Mouse (Mus musculus) gonadal fat pad, adult 2 months (tissue): ENCODE measurements around the gene Cpne2. TPM values are rescaled to one million over a fixed set of nuclear protein-coding genes. Genes with fewer than 3 reads are reported as not detected.

Experiments used
- DNase-seq: peaks from one replicate; pipeline ENCODE4 v3.0.0-alpha.2; 2012; ENCODE audit warnings: low read depth
- polyA plus RNA-seq: library from polyadenylated mRNA; depleted of rRNA; stranded (reverse); fragments of >200 nt; gene quantifications from 2 replicates; pipeline ENCODE4 v1.2.3, GENCODE M21; 2012; rRNA removed

The Cpne2 gene
- polyA plus RNA-seq, 1 experiment, result 45.6 TPM

- DNase-seq, result no peak
These were observed 49.2 kb downstream of the Cpne2 start for GRCm38 (mm10) chr8:94581820-94582483.

- DNase-seq, result no peak
These were observed 49.8 kb downstream of the Cpne2 start for GRCm38 (mm10) chr8:94582569-94582968.

- no peak for DNase-seq
These were observed 51.5 kb downstream of the Cpne2 start for GRCm38 (mm10) chr8:94584238-94584817.

- no peak for DNase-seq
These were observed 58.9 kb downstream of the Cpne2 start for GRCm38 (mm10) chr8:94591691-94592090.

GRCm38 (mm10) chr8:94594211-94594610 is 61.4 kb downstream of the Cpne2 start:
- no peak for DNase-seq

GRCm38 (mm10) chr8:94600478-94600877 is 67.7 kb downstream of the Cpne2 start:
- DNase-seq, result peak; percentile 54

- no peak for DNase-seq
These were observed 68.3 kb downstream of the Cpne2 start for GRCm38 (mm10) chr8:94601034-94601606.

GRCm38 (mm10) chr8:94601607-94602385 is 69.0 kb downstream of the Cpne2 start, which contains the start of the genes Rspry1 and Fam192a:
Rspry1 (plus strand) TSS chr8:94601937.
Fam192a (minus strand) TSS chr8:94601997.
- peak; percentile 94 for DNase-seq

GRCm38 (mm10) chr8:94602471-94603131 is 69.8 kb downstream of the Cpne2 start:
- DNase-seq, result no peak

- DNase-seq, result no peak
These were observed 71.2 kb downstream of the Cpne2 start for GRCm38 (mm10) chr8:94604030-94604429.

GRCm38 (mm10) chr8:94607064-94607463 is 74.3 kb downstream of the Cpne2 start:
- DNase-seq, result no peak

Other genes with a start within 250 kb of the Cpne2 start
- gene Slc12a3, start 203.8 kb upstream of the Cpne2 start, polyA plus RNA-seq, result 1.0 and 1.1 TPM in 2 replicates
- 262 and 303 TPM in 2 replicates for gene Herpud1, start 146.6 kb upstream of the Cpne2 start, polyA plus RNA-seq
- 11.2 and 13.3 TPM in 2 replicates for gene Nlrc5, start 98.6 kb upstream of the Cpne2 start, polyA plus RNA-seq
- 9.1 and 9.4 TPM in 2 replicates for gene Rspry1, start 68.9 kb downstream of the Cpne2 start, polyA plus RNA-seq
- gene Fam192a, start 69.0 kb downstream of the Cpne2 start, polyA plus RNA-seq, result 16.9 and 19.1 TPM in 2 replicates
- 64.6 and 79.0 TPM in 2 replicates for gene Arl2bp, start 133.6 kb downstream of the Cpne2 start, polyA plus RNA-seq
- gene Pllp, start 163.3 kb downstream of the Cpne2 start, polyA plus RNA-seq, result 24.8 and 33.0 TPM in 2 replicates
- 1.1 and 2.6 TPM in 2 replicates for gene Ccl22, start 212.6 kb downstream of the Cpne2 start, polyA plus RNA-seq
- gene Cx3cl1, start 239.0 kb downstream of the Cpne2 start, polyA plus RNA-seq, result 31.2 and 54.2 TPM in 2 replicates